ENCODE assay signal across 21 mouse cellular contexts in genomic region chr14:25981880-25982279, GRCm38 (mm10). TPM values are rescaled to one million over a fixed set of nuclear protein-coding genes. Genes with fewer than 3 reads are reported as not detected.
DNase-seq lines count a peak whose midpoint lies in the region; ATAC-seq and TF ChIP-seq lines count a peak whose summit lies in the region.
"Not testable (repeated sequence)": the region's sequence is repeated elsewhere in the genome, so short reads cannot be mapped to it uniquely, and the experiment has no call there.
"Had no signal": no experiment of that assay in that cellular context is flagged by ENCODE, and none has a peak within 500 bp of the region (broad histone marks: within the 10 kb centered on the region; RNA-seq: fewer than 3 reads in every experiment).

No protein-coding gene starts in this region.

- not testable (repeated sequence) for H3K4me2 ChIP-seq in heart, postnatal 0 days (ENCODE audit: low read depth, low read length); liver, embryonic 11.5 days

- TF ChIP-seq CTCF in heart, postnatal 0 days (IDR thresholded peaks at IDR 0.05; ENCODE audit: low read depth) = not testable (repeated sequence)

- not testable (repeated sequence) for H3K27me3 ChIP-seq in heart, postnatal 0 days (ENCODE audit: control insufficient read depth, insufficient read depth, low read length); liver, embryonic 11.5 days (replicated peaks; ENCODE audit: control insufficient read depth, insufficient read depth, low read length)

- not testable (repeated sequence) for H3K9me3 ChIP-seq in heart, postnatal 0 days (replicated peaks; ENCODE audit: control insufficient read depth, low read length); liver, embryonic 11.5 days (ENCODE audit: control insufficient read depth, low read length)

- peak; percentile 3 for DNase-seq in adrenal gland, adult 2 months
- DNase-seq in cerebellum, postnatal 14 days = peak; percentile 1 to 19
- DNase-seq in heart, postnatal 0 days (ENCODE audit: low spot score) = peak; percentile 8
- peak; percentile 21 for DNase-seq in kidney, adult 18-20 months
- DNase-seq in kidney, postnatal 25 days = peak; percentile 44 to 55
- DNase-seq in liver, embryonic 11.5 days (ENCODE audit: low spot score) = peak; percentile 20
- peak; percentile 32 for DNase-seq in lung, postnatal 36 days
- DNase-seq in right cerebral cortex, postnatal 4 days = peak; percentile 2

- not testable (repeated sequence) for H3K27ac ChIP-seq in heart, postnatal 0 days (ENCODE audit: low read depth); liver, embryonic 11.5 days (ENCODE audit: low read depth, low read length)

- TF ChIP-seq EP300 in heart, postnatal 0 days (IDR thresholded peaks at IDR 0.05; ENCODE audit: low read depth) = not testable (repeated sequence)

- WGBS in heart, postnatal 0 days = 35% methylated on average over 6 of the region's 9 CpGs
- WGBS in liver, embryonic 11.5 days = 76% methylated on average over 6 of the region's 9 CpGs

- ATAC-seq in heart, postnatal 0 days (ENCODE audit: insufficient read depth, low read depth) = peak; percentile 49; the same call in 1 of the 2 replicates
- not testable (repeated sequence) for ATAC-seq in liver, embryonic 11.5 days (replicated peaks; ENCODE audit: low FRiP score)

- H3K9ac ChIP-seq in heart, postnatal 0 days (replicated peaks; ENCODE audit: low read depth, low read length); liver, embryonic 11.5 days (ENCODE audit: low read depth, low read length): not testable (repeated sequence)

- not testable (repeated sequence) for H3K4me1 ChIP-seq in heart, postnatal 0 days (ENCODE audit: control insufficient read depth, insufficient read depth); liver, embryonic 11.5 days (replicated peaks; ENCODE audit: control insufficient read depth, insufficient read depth, low read length)

- not testable (repeated sequence) for H3K4me3 ChIP-seq in heart, postnatal 0 days (ENCODE audit: low read depth, low read length); liver, embryonic 11.5 days (ENCODE audit: low read depth, low read length)

- not testable (repeated sequence) for H3K36me3 ChIP-seq in heart, postnatal 0 days (replicated peaks; ENCODE audit: control insufficient read depth, insufficient read depth, low read length); liver, embryonic 11.5 days (ENCODE audit: control insufficient read depth, insufficient read depth, low read length)

RNA-seq across cellular contexts. Expression of gene Duxbl1, which starts 3.5 kb away (rescaled TPM):
- not detected for total RNA-seq in adrenal gland, adult 2 months (2021)
- polyA plus RNA-seq in adrenal gland, adult 2 months (2012; rRNA removed) = 0.28 TPM in 1 of 2 replicates, not detected in the other
- total RNA-seq in heart, postnatal 0 days (2014; rRNA removed; ENCODE audit: low replicate concordance) = 0.46 and 2.4 TPM in 2 replicates
- 0.23 and 0.26 TPM in 2 replicates for polyA plus RNA-seq in heart, postnatal 0 days (2015; fragmentation: Nextera tagmentation; extraction: Ambion mirVana)
- polyA plus RNA-seq in liver, embryonic 11.5 days (2014; fragmentation: Nextera tagmentation; extraction: Ambion mirVana) = 0.26 TPM in 1 of 2 replicates, not detected in the other
- total RNA-seq: common myeloid progenitor, adult 5-6 weeks; gastrocnemius, adult 2 months; granulocyte monocyte progenitor cell, adult 5-6 weeks had no signal
- polyA plus RNA-seq: macrophage had no signal

RNA-seq across cellular contexts. Expression of gene Cphx1, which starts 43.8 kb away (rescaled TPM):
- not detected for total RNA-seq in adrenal gland, adult 2 months (2021)
- polyA plus RNA-seq in adrenal gland, adult 2 months (2012; rRNA removed) = not detected in 2 replicates
- total RNA-seq in heart, postnatal 0 days (2014; rRNA removed; ENCODE audit: low replicate concordance) = not detected in 2 replicates
- 0.10 TPM in 1 of 2 replicates, not detected in the other for polyA plus RNA-seq in heart, postnatal 0 days (2015; fragmentation: Nextera tagmentation; extraction: Ambion mirVana)
- 0.10 and 0.14 TPM in 2 replicates for polyA plus RNA-seq in liver, embryonic 11.5 days (2014; fragmentation: Nextera tagmentation; extraction: Ambion mirVana)
- total RNA-seq: adrenal gland, adult 8-10 months; common myeloid progenitor, adult 5-6 weeks; gastrocnemius, adult 2 months; granulocyte monocyte progenitor cell, adult 5-6 weeks; left cerebral cortex, adult 2 months had no signal
- polyA plus RNA-seq: embryonic facial prominence, embryonic 10.5 days; forebrain, embryonic 12.5 days; hindbrain, embryonic 11.5 days; kidney, embryonic 16.5 days; limb, embryonic 12.5 days; macrophage; midbrain, embryonic 10.5 days; thymus, adult 2 months had no signal

RNA-seq across cellular contexts. Expression of gene Tmem254a, which starts 54.4 kb away (rescaled TPM):
- 1 to 10 TPM; 1.5 to 2.5 TPM for total RNA-seq in adrenal gland, adult 2 months (2021)
- polyA plus RNA-seq in adrenal gland, adult 2 months (2012; rRNA removed) = 13.0 and 22.3 TPM in 2 replicates
- total RNA-seq in heart, postnatal 0 days (2014; rRNA removed; ENCODE audit: low replicate concordance) = 8.8 TPM in 1 of 2 replicates, not detected in the other
- 1.6 and 2.3 TPM in 2 replicates for polyA plus RNA-seq in heart, postnatal 0 days (2015; fragmentation: Nextera tagmentation; extraction: Ambion mirVana)
- polyA plus RNA-seq in liver, embryonic 11.5 days (2014; fragmentation: Nextera tagmentation; extraction: Ambion mirVana) = 1.7 and 3.9 TPM in 2 replicates
